Mouse (Mus musculus): ENCODE data around the gene Bnip3.

Gene Bnip3

DNA sequence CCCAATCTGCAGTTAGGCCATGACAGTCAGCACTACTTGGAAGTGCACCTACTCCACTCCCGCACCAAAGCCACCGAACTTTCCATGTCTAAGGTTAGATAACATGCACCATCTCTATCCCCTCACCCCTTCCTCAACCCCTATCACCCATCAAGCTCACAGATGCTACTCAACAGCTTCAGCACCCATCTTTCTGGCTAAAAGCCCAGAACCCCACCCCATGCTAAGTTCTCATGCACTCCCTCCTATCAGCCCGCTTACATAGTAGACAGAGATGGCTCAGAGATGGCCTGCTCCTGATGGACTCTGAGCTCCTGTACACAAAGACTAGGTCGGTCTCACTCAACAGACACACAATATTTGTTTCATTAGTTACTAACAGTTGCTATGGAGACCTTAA, 65.9 kb downstream of the Bnip3 start:
- no peak for DNase-seq

DNA sequence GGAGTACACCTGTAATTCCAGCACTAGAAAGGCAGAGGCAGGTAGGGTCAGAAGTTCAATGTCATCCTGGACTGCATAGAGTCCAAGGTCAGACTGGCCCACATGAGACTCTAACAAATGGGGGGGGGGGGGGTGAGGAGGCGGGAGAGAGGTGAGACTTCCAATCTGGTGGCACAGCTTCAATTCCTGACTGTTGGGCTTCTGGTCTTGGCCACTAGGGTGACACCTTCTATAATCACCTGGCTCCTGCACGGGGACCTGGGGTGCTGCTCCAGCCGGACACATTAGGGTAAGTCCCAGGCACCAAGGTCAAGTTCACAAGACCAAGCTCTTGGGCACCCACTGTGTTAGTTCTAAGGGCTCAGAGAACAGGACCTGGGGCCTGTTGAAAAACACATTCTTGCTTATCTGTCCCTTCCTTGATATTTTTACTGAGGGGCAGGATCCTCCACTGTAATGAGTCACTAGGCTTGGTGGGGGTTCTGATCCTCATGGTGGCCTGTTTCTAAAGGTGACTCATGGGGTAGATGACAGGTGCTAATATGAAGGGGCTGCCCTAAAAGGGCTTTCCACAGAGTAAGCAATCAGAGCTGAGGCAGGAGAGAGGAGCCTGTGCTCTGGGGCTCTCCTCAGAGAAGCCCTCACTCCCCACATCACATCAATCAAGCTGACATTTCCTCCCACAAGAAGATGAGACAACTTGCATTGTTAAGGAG, 67.7 kb downstream of the Bnip3 start:
- DNase-seq, result no peak
